Mouse (Mus musculus): Measurements from ENCODE around the gene Nabp2. TPM values are rescaled to one million over a fixed set of nuclear protein-coding genes. Genes with fewer than 3 reads are reported as not detected.

Nabp2 gene
- polyA plus RNA-seq, 1 experiment from 2014 or later = 137 TPM

DNA sequence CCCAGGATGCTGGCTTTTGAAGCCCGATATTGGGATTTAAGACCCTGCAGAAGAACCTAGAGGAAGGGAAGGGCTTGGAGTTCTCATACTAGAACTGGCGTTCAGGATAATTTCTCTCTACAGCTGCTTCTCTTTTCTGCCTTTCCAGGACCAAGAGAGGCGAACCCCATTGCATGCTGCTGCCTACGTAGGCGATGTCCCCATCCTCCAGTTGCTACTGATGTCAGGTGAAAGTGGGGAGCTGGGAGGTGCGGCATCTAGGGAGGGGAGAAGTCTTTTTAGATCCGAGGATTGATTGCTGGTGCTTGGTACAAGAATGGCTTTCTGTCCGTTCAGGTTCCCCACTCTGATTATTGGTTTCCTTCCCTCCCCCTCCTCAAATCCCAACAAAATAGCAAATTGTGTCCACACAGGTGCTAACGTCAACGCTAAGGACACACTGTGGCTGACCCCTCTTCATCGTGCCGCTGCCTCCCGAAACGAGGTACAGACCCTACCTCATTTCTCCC lies 33.3 kb downstream of the Nabp2 start:
- Histone ChIP-seq H3K4me3 (peak overlapping the region; percentile 78), H3K9ac (replicated peaks) (peak overlapping the region; percentile 94), H3K27me3 (no peaks in the 10 kb centered on the region), H3K4me1 (peaks cover 25% of the 10 kb centered on the region), H3K4me2 (replicated peaks) (peak overlapping the region; percentile 65), H3K36me3 (peaks cover 43% of the 10 kb centered on the region), H3K9me3 (no peaks in the 10 kb centered on the region), H3K27ac (replicated peaks) (peak overlapping the region; percentile 94)
- WGBS = 45% methylated on average over 14 of the region's 14 CpGs
- no peak for ATAC-seq (replicated peaks)

DNA sequence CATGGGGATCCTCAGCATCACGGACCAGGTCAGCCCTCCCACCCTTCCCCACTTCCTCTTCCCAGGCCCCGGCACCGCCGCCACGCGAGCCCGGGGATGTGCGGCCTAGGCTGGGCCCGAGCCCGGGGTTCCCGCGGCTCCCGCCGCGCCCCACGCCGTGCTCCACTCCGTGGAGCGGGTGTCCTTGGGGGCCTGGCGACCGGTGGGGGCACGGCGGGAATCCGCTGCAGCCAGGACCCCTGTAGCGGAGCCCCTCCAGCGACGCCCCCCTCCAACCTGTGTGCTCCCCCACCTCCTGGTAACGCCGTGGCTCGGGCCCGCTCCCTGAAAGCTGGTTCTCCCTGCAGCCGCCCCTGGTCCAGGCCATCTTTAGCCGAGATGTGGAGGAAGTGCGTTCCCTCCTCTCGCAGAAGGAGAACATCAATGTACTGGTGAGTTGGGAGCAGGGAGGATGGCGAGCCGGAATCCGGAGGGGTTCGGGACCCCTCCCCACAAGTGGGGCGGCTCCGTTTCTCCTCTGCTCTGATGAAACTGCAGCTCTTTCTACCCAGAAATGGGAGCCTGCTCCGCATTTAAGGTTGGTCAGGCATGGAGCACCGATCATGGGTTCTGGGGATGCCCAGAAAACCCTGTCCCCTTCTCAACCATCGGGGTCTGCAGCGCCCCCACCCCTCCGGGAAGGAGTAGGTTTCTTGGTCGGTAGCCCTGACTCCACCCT lies 33.9 kb downstream of the Nabp2 start:
- Histone ChIP-seq H3K27me3 (no peaks in the 10 kb centered on the region), H3K4me2 (replicated peaks) (peak overlapping the region; percentile 65), H3K9me3 (no peaks in the 10 kb centered on the region), H3K27ac (replicated peaks) (peak overlapping the region; percentile 94), H3K4me3 (peak overlapping the region; percentile 78), H3K4me1 (peaks cover 25% of the 10 kb centered on the region), H3K9ac (replicated peaks) (peak overlapping the region; percentile 94), H3K36me3 (peaks cover 36% of the 10 kb centered on the region)
- WGBS = 0% methylated on average over 38 of the region's 47 CpGs
- peak; percentile 75 for ATAC-seq (replicated peaks)

DNA sequence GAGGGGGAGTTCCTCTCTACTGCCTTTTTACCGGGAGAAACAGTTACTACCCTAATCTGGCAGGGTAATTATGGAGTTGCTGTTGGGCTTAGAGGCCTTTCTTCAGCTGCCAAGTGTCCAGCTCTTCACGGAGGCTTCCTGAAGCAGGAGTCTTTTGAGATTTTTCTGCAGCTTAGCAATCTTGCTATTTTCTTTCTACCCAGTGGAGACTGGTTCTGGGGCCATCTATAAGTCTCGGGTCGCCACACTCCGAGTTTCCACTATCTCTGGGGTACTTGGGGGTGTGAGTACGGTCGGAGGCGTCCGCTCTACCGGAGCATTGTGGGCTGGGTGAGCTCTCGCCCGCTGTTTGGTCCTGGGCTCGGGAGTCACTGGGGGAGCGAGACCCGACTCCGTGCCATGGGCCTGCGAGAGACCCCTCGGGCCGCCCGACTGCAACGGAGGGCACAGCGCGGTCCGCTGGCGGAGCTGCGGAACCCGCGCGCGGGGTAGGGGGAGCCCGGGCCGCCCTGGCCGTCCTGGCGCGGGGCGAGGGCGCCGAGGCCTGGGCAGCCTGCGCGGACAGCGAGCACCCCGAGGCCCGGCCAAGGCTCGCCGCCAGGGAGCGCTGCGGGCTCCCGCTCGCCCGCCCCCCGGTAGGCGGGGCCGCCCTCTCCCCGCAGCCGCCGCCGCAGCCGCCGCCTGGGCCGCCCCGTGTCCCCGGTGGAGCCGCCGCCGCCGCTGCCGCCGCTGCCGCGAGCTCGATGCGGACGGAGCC lies 34.7 kb downstream of the Nabp2 start, which contains the start of gene Ankrd52:
Gene Ankrd52, plus strand, starts transcription at position 661 of the 757 bp plus-strand sequence.
- Histone ChIP-seq H3K36me3 (peaks cover 29% of the 10 kb centered on the region), H3K4me3 (peak within 1 kb of the TSS; percentile 78), H3K27me3 (no peaks in the 10 kb centered on the region), H3K4me2 (replicated peaks) (peak within 1 kb of the TSS; percentile 65), H3K9ac (replicated peaks) (peak within 1 kb of the TSS; percentile 94), H3K9me3 (no peaks in the 10 kb centered on the region), H3K27ac (replicated peaks) (peak within 1 kb of the TSS; percentile 94), H3K4me1 (peaks cover 25% of the 10 kb centered on the region)
- WGBS = under 1% methylated on average over 64 of the region's 73 CpGs
- peak; percentile 91 for ATAC-seq (replicated peaks)

DNA sequence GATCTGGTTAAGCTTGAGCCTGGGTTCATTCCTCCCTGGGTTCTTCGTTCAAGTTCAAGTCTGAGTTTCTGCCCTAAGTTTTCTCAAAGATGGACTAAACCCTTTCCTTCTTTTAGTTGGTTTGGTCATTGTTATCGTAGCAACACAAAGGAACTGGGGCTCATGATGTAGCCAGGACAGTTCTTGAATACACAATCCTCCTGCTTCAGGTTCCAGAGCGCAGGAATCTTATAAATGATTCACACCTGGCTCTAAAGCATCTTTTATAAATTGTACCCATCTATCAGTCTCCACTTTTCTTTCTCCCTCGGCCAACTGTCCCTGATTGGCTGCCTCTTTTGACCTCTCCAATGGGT lies 35.2 kb downstream of the Nabp2 start:
- ATAC-seq (replicated peaks) = no peak
- Histone ChIP-seq H3K4me1 (peaks cover 25% of the 10 kb centered on the region), H3K27me3 (no peaks in the 10 kb centered on the region), H3K36me3 (peaks cover 25% of the 10 kb centered on the region), H3K4me3 (peak overlapping the region; percentile 78), H3K9me3 (no peaks in the 10 kb centered on the region), H3K4me2 (replicated peaks) (peak overlapping the region; percentile 65), H3K9ac (replicated peaks) (peak overlapping the region; percentile 94), H3K27ac (replicated peaks) (peak overlapping the region; percentile 94)
- 43% methylated on average over 4 of the region's 4 CpGs for WGBS

DNA sequence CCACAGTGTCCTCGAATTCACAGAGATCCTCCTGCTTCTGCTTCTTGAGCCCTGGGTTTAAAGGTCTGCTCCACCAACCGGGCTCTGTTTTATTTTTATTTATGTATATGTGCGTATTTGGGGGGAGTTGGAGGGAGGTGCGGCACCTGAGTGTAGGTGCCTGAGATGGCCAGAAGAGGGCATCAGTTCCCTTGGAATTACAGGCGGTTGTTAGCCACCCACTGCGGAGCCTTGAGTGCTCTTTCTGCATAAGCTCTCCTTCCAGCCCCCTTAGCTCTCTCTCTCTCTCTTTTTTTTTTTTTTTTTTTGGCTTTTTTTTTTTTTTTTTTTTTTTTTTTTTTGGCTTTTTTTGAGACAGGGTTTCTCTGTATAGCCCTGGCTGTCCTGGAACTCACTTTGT lies 36.9 kb downstream of the Nabp2 start:
- no peak for ATAC-seq (replicated peaks)
- H3K4me3 ChIP-seq = no peak overlapping the region
- no peak overlapping the region for H3K9ac ChIP-seq (replicated peaks)
- no peak overlapping the region for H3K4me2 ChIP-seq (replicated peaks)
- no peaks in the 10 kb centered on the region for H3K27me3 ChIP-seq
- 82% methylated on average over 6 of the region's 6 CpGs for WGBS
- H3K4me1 ChIP-seq = peaks cover 28% of the 10 kb centered on the region
- peaks cover 10% of the 10 kb centered on the region for H3K36me3 ChIP-seq
- H3K27ac ChIP-seq (replicated peaks) = no peak overlapping the region
- no peaks in the 10 kb centered on the region for H3K9me3 ChIP-seq

DNA sequence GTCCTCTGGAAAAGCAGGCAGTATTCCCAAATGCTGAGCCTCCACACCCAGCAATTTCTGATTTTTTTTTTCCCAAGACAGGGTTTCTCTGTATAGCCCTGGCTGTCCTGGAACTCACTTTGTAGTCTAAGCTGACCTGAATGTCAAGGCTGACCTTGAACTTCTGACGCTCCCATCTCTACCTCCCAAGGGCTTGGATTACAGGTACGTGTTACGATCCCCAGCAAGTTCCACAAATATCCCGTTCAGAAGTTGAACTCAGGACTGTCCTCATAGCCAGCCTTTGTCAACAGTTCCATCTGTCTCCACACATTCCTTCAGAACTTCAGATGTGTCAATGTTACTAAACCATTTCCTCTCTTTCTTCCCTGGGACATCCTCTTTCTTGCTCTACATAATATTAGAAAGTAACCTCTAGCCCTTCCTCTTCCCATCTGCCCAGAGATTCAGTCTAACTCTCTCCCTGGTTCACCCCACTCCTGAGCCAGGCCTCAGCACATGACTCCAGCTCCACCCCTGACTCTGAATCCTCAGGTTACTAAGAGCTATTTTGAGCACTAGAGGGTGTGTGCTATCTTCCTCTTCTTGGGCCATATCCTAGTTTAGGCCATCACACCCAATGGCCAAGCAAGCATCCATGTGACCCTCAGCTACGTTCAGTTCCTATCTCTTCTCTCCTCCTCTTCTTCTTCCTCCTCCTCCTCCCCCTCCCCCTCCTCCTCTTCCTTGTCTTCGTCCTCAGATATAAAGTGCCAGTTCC lies 38.1 kb downstream of the Nabp2 start:
- WGBS = 83% methylated on average over 6 of the region's 6 CpGs
- ATAC-seq (replicated peaks) = no peak
- Histone ChIP-seq H3K9me3 (no peaks in the 10 kb centered on the region), H3K9ac (replicated peaks) (no peak overlapping the region), H3K27me3 (no peaks in the 10 kb centered on the region), H3K27ac (replicated peaks) (no peak overlapping the region), H3K4me3 (no peak overlapping the region), H3K4me2 (replicated peaks) (no peak overlapping the region), H3K36me3 (no peaks in the 10 kb centered on the region), H3K4me1 (peaks cover 21% of the 10 kb centered on the region)

DNA sequence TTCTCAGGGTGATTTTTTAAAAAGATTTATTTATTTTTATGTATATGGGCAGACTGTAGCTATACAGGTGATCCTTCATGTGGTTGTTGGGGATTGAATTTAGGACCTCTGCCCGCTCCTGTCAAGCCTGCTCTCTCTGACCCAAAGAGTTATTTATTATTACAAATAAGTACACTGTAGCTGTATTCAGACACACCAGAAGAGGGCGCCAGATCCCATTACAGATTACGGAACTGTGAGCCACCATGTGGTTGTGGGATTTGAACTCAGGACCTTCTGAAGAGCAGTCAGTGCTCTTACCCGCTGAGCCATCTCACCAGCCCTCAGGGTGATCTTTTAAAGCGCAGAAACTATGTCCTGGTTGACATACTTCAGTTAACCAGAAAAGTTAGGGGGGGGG lies 39.1 kb downstream of the Nabp2 start:
- peaks cover 27% of the 10 kb centered on the region for H3K4me1 ChIP-seq
- H3K9ac ChIP-seq (replicated peaks) = no peak overlapping the region
- no peak overlapping the region for H3K27ac ChIP-seq (replicated peaks)
- ATAC-seq (replicated peaks) = no peak
- H3K9me3 ChIP-seq = no peaks in the 10 kb centered on the region
- no peak overlapping the region for H3K4me2 ChIP-seq (replicated peaks)
- no peaks in the 10 kb centered on the region for H3K27me3 ChIP-seq
- WGBS = 83% methylated on average over 5 of the region's 5 CpGs
- H3K4me3 ChIP-seq = no peak overlapping the region
- no peaks in the 10 kb centered on the region for H3K36me3 ChIP-seq

DNA sequence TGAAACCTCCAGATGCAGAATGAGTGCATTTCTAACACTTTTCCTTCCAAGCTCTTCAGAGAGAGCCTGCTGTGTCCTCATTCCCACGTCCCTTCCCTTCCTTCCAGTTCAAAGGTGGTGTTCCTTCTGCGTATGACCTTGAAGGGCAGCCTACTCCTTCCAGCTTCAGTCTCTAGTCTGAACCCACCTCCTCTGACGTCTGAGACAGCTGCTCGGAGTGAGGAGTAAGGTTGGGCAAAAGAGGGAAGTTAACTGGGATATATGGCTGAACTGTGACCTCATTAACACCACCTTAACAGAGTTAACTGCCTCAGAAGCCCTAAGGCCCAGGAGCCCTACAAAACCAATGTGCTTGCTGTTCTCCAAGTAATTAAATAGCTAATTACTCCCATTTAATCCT lies 40.7 kb downstream of the Nabp2 start:
- H3K27me3 ChIP-seq = no peaks in the 10 kb centered on the region
- no peak overlapping the region for H3K27ac ChIP-seq (replicated peaks)
- no peak overlapping the region for H3K4me3 ChIP-seq
- WGBS = 54% methylated on average over 4 of the region's 4 CpGs
- no peaks in the 10 kb centered on the region for H3K9me3 ChIP-seq
- H3K36me3 ChIP-seq = no peaks in the 10 kb centered on the region
- H3K9ac ChIP-seq (replicated peaks) = no peak overlapping the region
- no peak overlapping the region for H3K4me2 ChIP-seq (replicated peaks)
- ATAC-seq (replicated peaks) = no peak
- peaks cover 20% of the 10 kb centered on the region for H3K4me1 ChIP-seq

DNA sequence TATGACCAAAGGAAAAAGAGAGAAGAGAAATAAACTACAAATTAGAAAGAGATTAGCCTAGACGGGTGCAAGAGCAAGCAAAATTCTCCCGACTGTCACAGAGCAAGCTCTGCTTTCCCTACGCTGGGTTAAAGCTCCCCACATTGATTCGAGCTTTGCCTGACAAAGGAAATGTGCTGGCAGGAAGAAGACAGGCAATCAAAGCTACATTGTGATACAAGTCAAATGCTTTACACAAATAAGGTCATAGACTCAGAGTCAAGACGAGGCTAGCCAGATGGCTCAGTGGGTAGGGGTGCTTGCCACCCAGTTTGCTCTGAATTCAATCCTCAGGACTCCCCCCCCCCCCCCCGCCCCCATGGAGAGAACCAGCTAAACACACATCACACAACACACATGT lies 41.3 kb downstream of the Nabp2 start:
- no peak overlapping the region for H3K4me3 ChIP-seq
- 56% methylated on average over 5 of the region's 6 CpGs for WGBS
- peaks cover 20% of the 10 kb centered on the region for H3K4me1 ChIP-seq
- no peaks in the 10 kb centered on the region for H3K27me3 ChIP-seq
- no peaks in the 10 kb centered on the region for H3K9me3 ChIP-seq
- peaks cover 3% of the 10 kb centered on the region; the same call in 1 of the 2 replicates for H3K36me3 ChIP-seq
- H3K4me2 ChIP-seq (replicated peaks) = no peak overlapping the region
- no peak overlapping the region for H3K9ac ChIP-seq (replicated peaks)
- ATAC-seq (replicated peaks) = no peak
- H3K27ac ChIP-seq (replicated peaks) = peak overlapping the region; percentile 98; the same call in 1 of the 2 replicates

DNA sequence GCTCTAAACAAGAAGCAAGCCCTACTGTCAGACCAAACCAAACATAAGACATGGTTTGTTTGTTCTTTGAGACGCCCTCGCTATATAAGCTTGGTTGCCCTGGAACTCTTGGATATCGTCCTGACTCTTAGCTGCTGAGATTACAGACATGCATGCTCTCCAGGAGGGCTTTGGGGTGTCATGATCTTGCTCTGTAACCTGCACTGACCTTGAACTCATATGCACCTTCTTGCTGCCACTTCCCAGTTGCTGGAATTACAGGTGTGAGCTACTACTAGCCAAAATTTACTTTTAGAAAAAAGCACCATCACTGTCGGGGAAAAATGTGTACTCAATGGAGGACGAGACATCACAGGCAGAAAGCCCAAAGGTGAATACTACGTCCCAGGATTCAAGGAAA lies 41.7 kb downstream of the Nabp2 start:
- peaks cover 6% of the 10 kb centered on the region for H3K36me3 ChIP-seq
- H3K4me3 ChIP-seq = peak overlapping the region; percentile 71
- peak overlapping the region; percentile 98 for H3K27ac ChIP-seq (replicated peaks)
- H3K4me1 ChIP-seq = peaks cover 20% of the 10 kb centered on the region
- no peaks in the 10 kb centered on the region for H3K27me3 ChIP-seq
- H3K4me2 ChIP-seq (replicated peaks) = peak overlapping the region; percentile 82
- no peaks in the 10 kb centered on the region for H3K9me3 ChIP-seq
- WGBS = 76% methylated on average over 6 of the region's 6 CpGs
- no peak for ATAC-seq (replicated peaks)
- H3K9ac ChIP-seq (replicated peaks) = peak overlapping the region; percentile 74; the same call in 1 of the 2 replicates

DNA sequence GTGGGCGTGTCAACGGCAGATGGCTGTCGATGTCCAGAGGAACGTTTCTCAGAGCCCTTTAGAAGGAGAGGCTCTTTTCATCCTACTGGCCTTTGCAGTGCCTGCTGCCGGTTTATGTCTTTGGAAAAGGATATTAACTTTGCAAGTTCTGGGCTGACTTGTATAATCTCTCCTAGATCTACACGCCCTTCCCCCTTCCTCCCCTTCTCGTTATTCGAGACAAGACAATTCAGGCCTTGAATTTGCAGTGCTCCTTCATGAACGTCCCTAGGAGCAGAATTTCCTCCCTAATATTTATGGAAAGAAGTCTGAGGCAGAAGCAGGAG lies 42.1 kb downstream of the Nabp2 start:
- WGBS = 3% methylated on average over 9 of the region's 9 CpGs
- ATAC-seq (replicated peaks) = no peak
- peaks cover 20% of the 10 kb centered on the region for H3K4me1 ChIP-seq

More for the DNA sequence above, 42.1 kb downstream of the Nabp2 start:
- Histone ChIP-seq H3K4me2 (replicated peaks) (peak overlapping the region; percentile 82), H3K9me3 (no peaks in the 10 kb centered on the region), H3K27ac (replicated peaks) (peak overlapping the region; percentile 98), H3K36me3 (peaks cover 10% of the 10 kb centered on the region), H3K27me3 (no peaks in the 10 kb centered on the region), H3K9ac (replicated peaks) (peak overlapping the region; percentile 74), H3K4me3 (peak overlapping the region; percentile 71)
